ENCODE assay signal across 22 mouse cellular contexts in genomic region chr4:150689553-150689952, GRCm38 (mm10). TPM values are rescaled to one million over a fixed set of nuclear protein-coding genes. Genes with fewer than 3 reads are reported as not detected.
"Had no signal": no experiment of that assay in that cellular context is flagged by ENCODE, and none has a peak within 500 bp of the region (broad histone marks: within the 10 kb centered on the region; RNA-seq: fewer than 3 reads in every experiment).

No protein-coding gene starts in this region.

- DNase-seq: kidney, adult 8-10 months; kidney, postnatal 14 days; kidney, postnatal 4 days; left cerebral cortex, postnatal 4 days; lung, embryonic 14.5 days; right cerebral cortex, adult 18-20 months; right cerebral cortex, postnatal 14 days; right cerebral cortex, postnatal 4 days; spleen, adult 18-20 months; thymus, adult 18-20 months; thymus, postnatal 36 days had no signal

- H3K9ac ChIP-seq: limb, embryonic 12.5 days; limb, embryonic 15.5 days; lung, embryonic 14.5 days; midbrain, embryonic 12.5 days; midbrain, embryonic 15.5 days; neural tube, embryonic 12.5 days; neural tube, embryonic 15.5 days; stomach, embryonic 15.5 days had no signal

- H3K4me1 ChIP-seq: midbrain, embryonic 15.5 days had no signal

- H3K4me2 ChIP-seq: limb, embryonic 12.5 days; limb, embryonic 15.5 days; lung, embryonic 14.5 days; midbrain, embryonic 12.5 days; midbrain, embryonic 15.5 days; neural tube, embryonic 12.5 days; neural tube, embryonic 15.5 days; stomach, embryonic 15.5 days had no signal

- H3K36me3 ChIP-seq: limb, embryonic 12.5 days; limb, embryonic 15.5 days; midbrain, embryonic 12.5 days; midbrain, embryonic 15.5 days; neural tube, embryonic 12.5 days; neural tube, embryonic 15.5 days; stomach, embryonic 15.5 days had no signal

- H3K9me3 ChIP-seq: limb, embryonic 12.5 days; limb, embryonic 15.5 days; midbrain, embryonic 12.5 days; midbrain, embryonic 15.5 days; neural tube, embryonic 12.5 days; neural tube, embryonic 15.5 days; stomach, embryonic 15.5 days had no signal

- H3K27me3 ChIP-seq: limb, embryonic 12.5 days; limb, embryonic 15.5 days; midbrain, embryonic 15.5 days; neural tube, embryonic 12.5 days; neural tube, embryonic 15.5 days; stomach, embryonic 15.5 days had no signal

- H3K27ac ChIP-seq: limb, embryonic 12.5 days; limb, embryonic 15.5 days; macrophage; midbrain, embryonic 12.5 days; midbrain, embryonic 15.5 days; neural tube, embryonic 12.5 days; neural tube, embryonic 15.5 days; stomach, embryonic 15.5 days had no signal

- H3K4me3 ChIP-seq: limb, embryonic 12.5 days; limb, embryonic 15.5 days; midbrain, embryonic 12.5 days; midbrain, embryonic 15.5 days; neural tube, embryonic 12.5 days; neural tube, embryonic 15.5 days; stomach, embryonic 15.5 days had no signal

- ATAC-seq: lung, postnatal 0 days; midbrain, embryonic 15.5 days had no signal

RNA-seq across cellular contexts. Expression of gene Slc45a1, which starts 37.6 kb away (rescaled TPM):
- total RNA-seq: megakaryocyte, adult 5-6 weeks had no signal
- polyA plus RNA-seq: liver, embryonic 16.5 days; lung, embryonic 14.5 days; macrophage had no signal
